Mouse (Mus musculus) heart, postnatal 0 days (tissue): ENCODE measurements around the gene Tipin. TPM values are rescaled to one million over a fixed set of nuclear protein-coding genes. Genes with fewer than 3 reads are reported as not detected.

ENCODE experiments used
- ATAC-seq: fragments of 200-750 bp; cut with Nextera tagmentation; 2 replicates; pipeline ENCODE4 v1.8.0; 2017; ENCODE audit warnings: low read depth, moderate number of reproducible peaks, moderate library complexity; ENCODE audit not compliant: insufficient read depth
- DNase-seq: peaks from one replicate; pipeline ENCODE4 v3.0.0-alpha.2; 2016; ENCODE audit warnings: low spot score
- H3K27ac ChIP-seq: fragments of 300-500 bp; sonication (generic); 2 replicates; pipeline ENCODE4 v1.5.1; 2014; ENCODE audit warnings: low read depth, mild to moderate bottlenecking
- H3K27me3 ChIP-seq: fragments of 300-500 bp; sonication (generic); 2 replicates; pipeline ENCODE4 v1.6.1; 2014; ENCODE audit warnings: low read length, mixed read lengths; ENCODE audit not compliant: control insufficient read depth, insufficient read depth
- H3K36me3 ChIP-seq: fragments of 300-500 bp; sonication (generic); replicated peaks from 2 replicates; pipeline ENCODE4 v1.6.1; 2014; ENCODE audit warnings: low read length, mixed read lengths; ENCODE audit not compliant: control insufficient read depth, insufficient read depth
- H3K4me1 ChIP-seq: fragments of 300-500 bp; sonication (generic); 2 replicates; pipeline ENCODE4 v1.6.1; 2014; ENCODE audit warnings: antibody characterized with exemption; ENCODE audit not compliant: control insufficient read depth, insufficient read depth
- H3K4me2 ChIP-seq: fragments of 300-500 bp; sonication (generic); 2 replicates; pipeline ENCODE4 v1.6.1; 2014; ENCODE audit warnings: low read depth, mild to moderate bottlenecking, low read length, moderate library complexity
- H3K4me3 ChIP-seq: fragments of 300-500 bp; sonication (generic); 2 replicates; pipeline ENCODE4 v1.5.1; 2014; ENCODE audit warnings: low read depth, low read length
- H3K9ac ChIP-seq: fragments of 300-500 bp; sonication (generic); replicated peaks from 2 replicates; pipeline ENCODE4 v1.6.1; 2014; ENCODE audit warnings: low read depth, low read length, mixed read lengths
- H3K9me3 ChIP-seq: fragments of 300-500 bp; sonication (generic); replicated peaks from 2 replicates; pipeline ENCODE4 v1.6.1; 2016; ENCODE audit warnings: low read length; ENCODE audit not compliant: control insufficient read depth
- CTCF ChIP-seq: IDR thresholded peaks from 2 replicates; pipeline ENCODE4 v1.5.1; 2016; ENCODE audit warnings: antibody characterized with exemption, control low read depth, low read depth
- EP300 ChIP-seq: IDR thresholded peaks from 2 replicates; pipeline ENCODE4 v1.6.1; 2016; ENCODE audit warnings: antibody characterized with exemption, low read depth
- WGBS: fragments of 180-500 bp; shearing (Covaris S2); extraction: QIAGEN DNeasy Blood & Tissue Kit; methylation state at CpG from one replicate; pipeline ENCODE4 v1.1.7; 2014; 5-methylcytosine and 5-hydroxymethylcytosine counted together
- polyA plus RNA-seq: library from polyadenylated mRNA; unstranded; fragments of >200 nt; fragmentation: Nextera tagmentation; extraction: Ambion mirVana; gene quantifications from 2 replicates; pipeline ENCODE4 v1.2.1, GENCODE M21; 2015
- total RNA-seq: library from RNA; depleted of rRNA; stranded (reverse); fragments of >200 nt; gene quantifications from 2 replicates; pipeline ENCODE4 v1.2.3, GENCODE M21; 2014; ENCODE audit warnings: low replicate concordance; rRNA removed

The Tipin gene
- total and polyA plus RNA-seq, 2 experiments from 2014 or later = 19.8 to 60.7 TPM

GRCm38 (mm10) chr9:64347377-64347776 is 66.0 kb downstream of the Tipin start:
- 0% methylated on average over 1 of the region's 1 CpGs for WGBS
- H3K4me3 ChIP-seq = no peak overlapping the region
- H3K4me2 ChIP-seq = no peak overlapping the region
- H3K9ac ChIP-seq = no peak overlapping the region
- DNase-seq (peak; percentile 38), ATAC-seq (no peak)
- no peaks in the 10 kb centered on the region for H3K9me3 ChIP-seq
- TF ChIP-seq CTCF (peak; percentile 62), EP300 (no peak)
- no peak overlapping the region for H3K27ac ChIP-seq
- no peaks in the 10 kb centered on the region for H3K27me3 ChIP-seq
- H3K4me1 ChIP-seq = no peaks in the 10 kb centered on the region
- no peaks in the 10 kb centered on the region for H3K36me3 ChIP-seq

- no peak overlapping the region for H3K4me2 ChIP-seq
- H3K36me3 ChIP-seq = no peaks in the 10 kb centered on the region
- H3K9me3 ChIP-seq = no peaks in the 10 kb centered on the region
- DNase-seq = peak; percentile 10
- TF ChIP-seq EP300 = no peak
- TF ChIP-seq CTCF = no peak
- H3K27ac ChIP-seq = peak overlapping the region; percentile 20; the same call in 1 of the 2 replicates
- H3K27me3 ChIP-seq = no peaks in the 10 kb centered on the region
- peak; percentile 57; the same call in 1 of the 2 replicates for ATAC-seq
- no peaks in the 10 kb centered on the region for H3K4me1 ChIP-seq
- H3K9ac ChIP-seq = no peak overlapping the region
- 42% methylated on average over 5 of the region's 5 CpGs for whole genome bisulfite sequencing
- no peak overlapping the region for H3K4me3 ChIP-seq
Observed at GRCm38 (mm10) chr9:64349490-64349889, 68.1 kb downstream of the Tipin start.

GRCm38 (mm10) chr9:64351191-64351590 is 69.8 kb downstream of the Tipin start:
- Histone ChIP-seq H3K9ac (no peak overlapping the region), H3K4me3 (no peak overlapping the region), H3K9me3 (no peaks in the 10 kb centered on the region), H3K27ac (no peak overlapping the region), H3K36me3 (no peaks in the 10 kb centered on the region), H3K4me2 (no peak overlapping the region), H3K4me1 (no peaks in the 10 kb centered on the region), H3K27me3 (no peaks in the 10 kb centered on the region)
- ATAC-seq = no peak
- 38% methylated on average over 3 of the region's 3 CpGs for WGBS
- DNase-seq = no peak
- TF ChIP-seq CTCF (peak; percentile 36), EP300 (no peak)

Other genes with a start within 250 kb of the Tipin start
- not detected in 2 replicates for gene Lctl, start 164.4 kb upstream of the Tipin start, total RNA-seq
- 0.21 TPM in 1 of 2 replicates, not detected in the other for gene Lctl, start 164.4 kb upstream of the Tipin start, polyA plus RNA-seq
- gene Zwilch, start 108.5 kb upstream of the Tipin start, total RNA-seq = 9.8 and 28.8 TPM in 2 replicates
- gene Zwilch, start 108.5 kb upstream of the Tipin start, polyA plus RNA-seq = 3.8 and 4.9 TPM in 2 replicates
- 667 and 760 TPM in 2 replicates for gene Rpl4, start 108.2 kb upstream of the Tipin start, total RNA-seq
- 537 and 545 TPM in 2 replicates for gene Rpl4, start 108.2 kb upstream of the Tipin start, polyA plus RNA-seq
- gene Snapc5, start 102.3 kb upstream of the Tipin start, total RNA-seq = 2.5 and 4.2 TPM in 2 replicates
- gene Snapc5, start 102.3 kb upstream of the Tipin start, polyA plus RNA-seq = 31.7 and 32.0 TPM in 2 replicates
- not detected in 2 replicates for gene Uchl4, start 46.4 kb upstream of the Tipin start, total RNA-seq
- 0.75 and 1.1 TPM in 2 replicates for gene Uchl4, start 46.4 kb upstream of the Tipin start, polyA plus RNA-seq
- gene Map2k1, start 27.9 kb upstream of the Tipin start, total RNA-seq = 110 and 149 TPM in 2 replicates
- gene Map2k1, start 27.9 kb upstream of the Tipin start, polyA plus RNA-seq = 57.1 and 57.7 TPM in 2 replicates
- 11.8 and 18.9 TPM in 2 replicates for gene Dis3l, start 59.7 kb downstream of the Tipin start, total RNA-seq
- gene Dis3l, start 59.7 kb downstream of the Tipin start, polyA plus RNA-seq = 11.4 and 12.9 TPM in 2 replicates
- 0.15 and 0.23 TPM in 2 replicates for gene Megf11, start 104.0 kb downstream of the Tipin start, total RNA-seq
- gene Megf11, start 104.0 kb downstream of the Tipin start, polyA plus RNA-seq = 0.18 and 0.19 TPM in 2 replicates